Mouse (Mus musculus) small intestine, adult 2 months (tissue): ENCODE measurements around the gene Zfp148.

Experiments used
- CTCF ChIP-seq: fragments of 200-500 bp; IDR thresholded peaks from 2 replicates; pipeline ENCODE4 v1.5.1; 2012; ENCODE audit warnings: low read depth, mild to moderate bottlenecking, control low read depth, inconsistent platforms, low read length, moderate library complexity, mixed read lengths; ENCODE audit not compliant: insufficient replicate concordance, insufficient read length; ENCODE audit errors: extremely low read depth
- POLR2A ChIP-seq: fragments of 200-500 bp; IDR thresholded peaks from 2 replicates; pipeline ENCODE4 v1.6.1; 2012; ENCODE audit warnings: low read depth, mild to moderate bottlenecking, control low read depth, inconsistent platforms, low read length, moderate library complexity

- TF ChIP-seq CTCF = no peak
- no peak for TF ChIP-seq POLR2A
These were observed 93.7 kb downstream of the Zfp148 start for GRCm38 (mm10) chr16:33474381-33474780.
